Mouse (Mus musculus) cerebellum, adult 11 months (tissue): ENCODE data around the gene AI593442.

Experiments
- DNase-seq: peaks from one replicate; pipeline ENCODE4 v3.0.0; 2022

The AI593442 gene

DNA sequence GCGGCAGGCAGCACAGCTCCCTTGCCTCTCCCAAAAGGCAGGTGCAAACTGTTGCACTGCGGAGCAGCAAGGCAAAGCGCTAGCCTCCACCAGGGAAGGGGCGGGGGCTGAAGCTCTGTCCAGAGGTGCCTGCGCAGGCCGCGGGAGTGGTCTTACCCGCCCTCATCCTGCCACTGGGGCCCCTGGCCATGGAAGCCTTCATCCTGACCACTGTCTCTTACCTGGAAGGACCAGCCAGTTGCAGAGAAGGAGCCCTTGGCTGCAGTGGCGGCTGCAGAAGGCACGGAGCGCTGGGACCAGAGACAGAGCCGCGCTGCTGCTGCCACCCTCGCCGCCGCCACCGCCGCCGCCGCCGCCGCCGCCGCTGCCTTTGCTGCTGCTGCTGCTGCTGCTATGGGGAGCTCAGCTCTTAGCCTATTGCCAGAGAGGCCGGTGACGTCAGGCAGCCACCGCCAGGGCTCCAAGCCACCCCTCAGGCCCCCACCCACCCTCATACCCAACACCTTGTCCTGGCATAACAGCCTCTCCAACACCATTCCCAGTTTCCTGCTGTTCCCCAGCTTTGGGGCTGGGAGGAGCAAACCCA, at the start of gene AI593442:
AI593442 (minus strand) TSS at position 419 of the 586 bp plus-strand sequence.
- DNase-seq: no peak

GRCm38 (mm10) chr9:52728806-52729205, 49.2 kb upstream of the AI593442 start:
- DNase-seq: no peak

DNA sequence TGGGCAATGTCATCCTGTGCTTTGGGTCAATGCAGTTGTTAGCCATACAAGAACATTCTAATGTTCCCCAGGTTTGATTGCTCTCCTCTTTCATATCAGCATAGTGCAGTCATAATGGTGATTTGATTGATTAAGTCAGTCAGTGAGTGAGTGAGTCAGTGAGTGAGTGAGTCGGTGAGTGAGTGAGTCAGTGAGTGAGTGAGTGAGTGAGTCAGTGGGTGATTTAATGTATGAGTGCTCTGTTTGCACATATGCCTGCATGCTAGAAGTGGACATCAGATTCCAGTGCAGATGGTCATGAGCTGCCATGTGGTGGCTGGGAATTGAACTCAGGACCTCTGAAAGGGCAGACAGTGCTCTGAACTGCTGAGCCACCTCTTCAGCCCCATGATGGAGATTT, 43.0 kb upstream of the AI593442 start:
- no peak for DNase-seq

DNA sequence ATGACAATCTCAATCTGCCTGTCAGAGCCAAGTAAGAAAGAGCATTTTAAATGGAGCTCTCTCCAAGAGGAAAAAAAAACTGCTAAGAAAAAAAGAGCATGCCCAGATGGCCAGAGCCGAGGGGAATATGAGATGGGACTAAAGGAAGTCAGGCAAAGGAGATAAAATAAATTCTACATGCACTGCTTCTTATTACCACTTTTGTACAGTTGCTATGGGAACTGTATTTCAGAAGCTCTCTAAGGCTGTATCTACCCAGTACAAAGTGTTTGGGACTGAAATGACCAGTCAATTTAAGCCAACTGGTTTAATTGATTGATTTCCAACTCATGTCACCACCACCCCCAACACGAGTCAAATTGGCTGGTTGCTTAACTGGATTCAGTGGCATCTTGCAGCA, 40.0 kb upstream of the AI593442 start:
- no peak for DNase-seq

- no peak for DNase-seq
These were observed 456 bp upstream of the AI593442 start for GRCm38 (mm10) chr9:52680036-52680435.

- DNase-seq: peak; percentile 1
These were observed 753 bp downstream of the AI593442 start for GRCm38 (mm10) chr9:52678839-52679215.

- DNase-seq: peak; percentile 1
These were observed 1.3 kb downstream of the AI593442 start for GRCm38 (mm10) chr9:52678179-52678838.

DNA sequence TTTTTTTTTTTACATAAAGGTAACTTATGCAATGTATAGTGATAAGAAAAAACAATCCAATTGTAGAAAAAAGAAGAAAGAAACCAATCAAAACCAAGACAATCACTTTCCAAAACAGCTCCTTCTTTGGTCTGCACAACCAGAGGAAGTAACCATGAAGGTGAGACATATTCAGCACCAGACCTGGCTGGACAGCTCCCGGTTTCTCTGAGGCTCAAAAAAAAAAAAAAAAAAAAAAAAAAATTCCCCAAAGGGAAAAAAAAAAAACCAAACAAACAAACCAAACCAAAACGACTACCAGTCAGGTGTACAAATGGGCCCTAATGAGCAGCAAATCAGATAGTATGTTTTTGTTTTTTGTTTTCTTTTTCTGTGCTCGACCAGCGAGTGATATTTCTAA, 3.0 kb downstream of the AI593442 start:
- DNase-seq: no peak

DNA sequence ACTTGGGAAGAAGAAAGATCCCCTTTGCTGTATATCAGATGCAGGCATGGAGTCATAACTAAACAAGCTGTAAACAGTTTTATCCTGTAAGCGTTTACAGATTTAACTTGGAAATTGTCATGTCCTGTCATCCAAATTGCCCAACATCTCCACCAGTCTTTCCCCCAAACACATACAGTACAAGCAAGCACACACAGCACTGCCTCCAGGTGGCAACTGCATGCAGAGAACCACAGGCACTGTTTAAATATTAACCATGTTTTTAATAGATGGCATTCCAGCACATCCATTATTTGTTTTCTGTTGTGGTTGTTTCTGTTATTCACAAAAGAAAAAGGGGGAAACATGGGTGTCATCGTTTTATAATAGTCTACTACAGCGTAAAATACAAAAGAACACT, 3.6 kb downstream of the AI593442 start:
- no peak for DNase-seq

DNA sequence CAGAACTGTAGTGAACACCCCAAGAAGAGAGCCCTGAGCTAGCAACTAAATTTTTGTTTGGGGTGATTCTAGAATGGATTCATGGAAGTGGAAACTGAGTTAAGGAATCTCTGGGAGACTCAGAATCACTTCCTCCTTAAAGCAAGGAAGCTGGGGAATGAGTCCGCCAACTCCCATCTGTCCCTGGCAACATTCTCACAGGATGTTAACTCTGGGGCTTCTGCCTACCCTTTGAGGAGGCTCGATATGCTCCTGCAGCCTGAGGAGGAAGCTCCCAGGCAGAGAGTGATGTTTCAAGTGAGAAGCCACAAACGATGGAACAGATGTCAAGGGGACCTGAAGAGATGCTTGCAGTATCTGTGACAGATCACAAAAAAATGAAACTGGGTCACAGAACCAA, 18.2 kb downstream of the AI593442 start:
- DNase-seq: no peak

- DNase-seq: no peak
These were observed 29.1 kb downstream of the AI593442 start for GRCm38 (mm10) chr9:52650341-52650951.

GRCm38 (mm10) chr9:52645312-52645711, 34.3 kb downstream of the AI593442 start:
- DNase-seq: no peak

- no peak for DNase-seq
These were observed 35.0 kb downstream of the AI593442 start for GRCm38 (mm10) chr9:52644626-52645025.

DNA sequence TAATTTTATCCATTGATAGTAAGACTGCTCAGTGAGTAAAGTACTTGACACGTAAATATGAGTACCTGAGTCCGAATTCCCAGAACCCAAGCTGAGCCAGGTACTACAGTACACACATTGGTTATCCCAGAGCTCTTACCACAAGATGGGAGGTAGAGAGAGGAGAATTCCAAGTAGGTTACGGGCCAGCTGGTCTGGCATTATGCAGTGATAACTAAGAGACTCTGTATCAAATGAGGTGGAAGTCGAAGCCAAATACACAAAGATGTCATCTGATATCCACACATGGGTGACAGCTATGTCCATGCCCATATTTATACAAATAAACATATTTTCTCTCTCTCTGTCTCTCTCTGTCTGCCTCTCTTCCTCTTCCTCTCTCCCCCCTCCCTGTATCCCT, 35.4 kb downstream of the AI593442 start:
- no peak for DNase-seq

DNA sequence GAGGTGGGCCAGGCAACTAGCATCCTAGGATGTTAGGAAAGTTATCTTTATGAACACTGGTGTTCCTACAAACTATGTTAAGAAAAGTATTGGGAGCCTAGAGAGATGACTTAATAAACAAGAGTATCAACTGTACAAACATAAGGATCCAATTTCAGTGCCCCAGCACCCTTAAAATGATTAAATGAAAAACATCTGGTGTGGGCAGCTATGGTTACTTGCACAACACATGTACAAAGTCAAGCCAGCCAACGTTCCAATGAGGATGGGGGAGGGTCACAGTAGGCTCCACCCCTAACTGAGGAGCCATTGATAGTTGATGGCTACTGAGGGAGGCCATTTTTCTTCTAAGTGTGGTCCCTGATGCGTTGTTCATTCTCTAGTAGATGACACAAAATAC, 43.6 kb downstream of the AI593442 start:
- DNase-seq: no peak

DNA sequence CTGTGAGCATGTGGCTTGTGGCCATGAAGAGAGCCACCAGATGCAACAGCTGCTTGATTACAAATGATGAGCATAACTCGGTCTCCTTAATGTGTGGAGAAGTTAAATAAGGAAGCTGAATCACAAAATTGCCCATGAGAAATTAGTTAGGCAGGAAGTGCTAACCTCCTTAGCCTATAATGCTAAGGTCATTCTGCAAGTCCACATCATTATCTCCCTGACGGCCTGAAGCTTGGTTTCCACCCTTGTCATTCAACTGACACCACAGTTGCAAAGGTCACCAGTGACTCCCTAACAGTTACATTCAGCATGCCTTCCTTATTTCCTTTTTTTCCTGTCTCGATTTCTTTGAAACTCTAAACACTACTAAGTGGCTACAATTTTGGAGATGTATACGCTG, 55.7 kb downstream of the AI593442 start:
- no peak for DNase-seq
